Mouse (Mus musculus) limb, embryonic 13.5 days (tissue): ENCODE data around the gene Morn1. TPM values are rescaled to one million over a fixed set of nuclear protein-coding genes. Genes with fewer than 3 reads are reported as not detected.

Source experiments
- ATAC-seq: fragments of 200-750 bp; cut with Nextera tagmentation; 2 replicates; pipeline ENCODE4 v1.8.0; 2017; ENCODE audit warnings: low read depth, moderate number of reproducible peaks, moderate TSS enrichment; ENCODE audit not compliant: low FRiP score
- H3K27ac ChIP-seq: fragments of 300-500 bp; sonication (generic); 2 replicates; pipeline ENCODE4 v1.5.1; 2015; ENCODE audit warnings: inconsistent platforms, mild to moderate bottlenecking, moderate library complexity
- H3K27me3 ChIP-seq: fragments of 300-500 bp; sonication (generic); 2 replicates; pipeline ENCODE4 v1.6.1; 2015; ENCODE audit warnings: mild to moderate bottlenecking, inconsistent platforms
- H3K36me3 ChIP-seq: fragments of 300-500 bp; sonication (generic); 2 replicates; pipeline ENCODE4 v1.6.1; 2015; ENCODE audit warnings: inconsistent platforms, mild to moderate bottlenecking, moderate library complexity
- H3K4me1 ChIP-seq: fragments of 300-500 bp; sonication (generic); 2 replicates; pipeline ENCODE4 v1.6.1; 2015; ENCODE audit warnings: inconsistent platforms
- H3K4me2 ChIP-seq: fragments of 300-500 bp; sonication (generic); replicated peaks from 2 replicates; pipeline ENCODE4 v1.6.1; 2015; ENCODE audit warnings: inconsistent platforms, mild to moderate bottlenecking, moderate library complexity
- H3K4me3 ChIP-seq: fragments of 300-500 bp; sonication (generic); 2 replicates; pipeline ENCODE4 v1.5.1; 2015; ENCODE audit warnings: moderate library complexity, mild to moderate bottlenecking, inconsistent platforms
- H3K9ac ChIP-seq: fragments of 300-500 bp; sonication (generic); 2 replicates; pipeline ENCODE4 v1.6.1; 2015; ENCODE audit warnings: mild to moderate bottlenecking, inconsistent platforms
- H3K9me3 ChIP-seq: fragments of 300-500 bp; sonication (generic); 2 replicates; pipeline ENCODE4 v1.6.1; 2016; ENCODE audit warnings: inconsistent platforms
- WGBS: fragments of 180-500 bp; shearing (Covaris S2); methylation state at CpG from one replicate; pipeline ENCODE4 v1.1.7; 2015; 5-methylcytosine and 5-hydroxymethylcytosine counted together
- polyA plus RNA-seq: library from polyadenylated mRNA; unstranded; fragments of >200 nt; fragmentation: Nextera tagmentation; extraction: Ambion mirVana; gene quantifications from 2 replicates; pipeline ENCODE4 v1.2.1, GENCODE M21; 2015

Morn1 gene
- polyA plus RNA-seq, 1 experiment from 2014 or later: 4.9 TPM

GRCm38 (mm10) chr4:155189711-155190139 is 103.3 kb downstream of the Morn1 start:
- Histone ChIP-seq H3K4me2 (0 out of 2 replicates have a peak overlapping the region, but pooled peaks have one; percentile 10), H3K9me3 (no peaks in the 10 kb centered on the region), H3K4me1 (peaks cover 93% of the 10 kb centered on the region), H3K4me3 (no peak overlapping the region), H3K27me3 (no peaks in the 10 kb centered on the region), H3K36me3 (peaks cover 11% of the 10 kb centered on the region), H3K27ac (peak overlapping the region; percentile 29; the same call in 1 of the 2 replicates), H3K9ac (peak overlapping the region; percentile 26; the same call in 1 of the 2 replicates)
- no peak for ATAC-seq
- WGBS: 4% methylated on average over 4 of the region's 4 CpGs

GRCm38 (mm10) chr4:155190275-155190674 is 103.9 kb downstream of the Morn1 start:
- H3K4me3 ChIP-seq: no peak overlapping the region
- H3K27me3 ChIP-seq: no peaks in the 10 kb centered on the region
- no peak overlapping the region for H3K9ac ChIP-seq
- no peaks in the 10 kb centered on the region for H3K9me3 ChIP-seq
- 0 out of 2 replicates have a peak overlapping the region, but pooled peaks have one; percentile 10 for H3K4me2 ChIP-seq
- H3K36me3 ChIP-seq: peaks cover 11% of the 10 kb centered on the region
- H3K27ac ChIP-seq: peak overlapping the region; percentile 29; the same call in 1 of the 2 replicates
- ATAC-seq: no peak
- peaks cover 93% of the 10 kb centered on the region for H3K4me1 ChIP-seq
- 30% methylated on average over 7 of the region's 7 CpGs for WGBS

Other genes starting within 250 kb of the Morn1 start
- gene Ttc34, start 249.1 kb upstream of the Morn1 start, polyA plus RNA-seq: 0.27 and 0.32 TPM in 2 replicates
- gene Mmel1, start 217.0 kb upstream of the Morn1 start, polyA plus RNA-seq: 0.05 and 0.23 TPM in 2 replicates
- 44.3 and 45.1 TPM in 2 replicates for gene Fam213b, start 187.4 kb upstream of the Morn1 start, polyA plus RNA-seq
- 1.2 and 1.8 TPM in 2 replicates for gene Tnfrsf14, start 158.0 kb upstream of the Morn1 start, polyA plus RNA-seq
- gene Hes5, start 125.7 kb upstream of the Morn1 start, polyA plus RNA-seq: 0.94 and 2.3 TPM in 2 replicates
- 46.0 and 48.2 TPM in 2 replicates for gene Pank4, start 122.5 kb upstream of the Morn1 start, polyA plus RNA-seq
- gene Plch2, start 29.8 kb upstream of the Morn1 start, polyA plus RNA-seq: 3.6 and 4.1 TPM in 2 replicates
- gene Pex10, start 19.6 kb upstream of the Morn1 start, polyA plus RNA-seq: 22.3 and 22.6 TPM in 2 replicates
- 147 and 149 TPM in 2 replicates for gene Rer1, start 195 bp upstream of the Morn1 start, polyA plus RNA-seq
- gene Ski, start 136.0 kb downstream of the Morn1 start, polyA plus RNA-seq: 24.4 and 24.8 TPM in 2 replicates
- 92.1 and 97.8 TPM in 2 replicates for gene Faap20, start 163.2 kb downstream of the Morn1 start, polyA plus RNA-seq